Mouse (Mus musculus): ENCODE measurements around the gene Mthfsl. TPM values are rescaled to one million over a fixed set of nuclear protein-coding genes. Genes with fewer than 3 reads are reported as not detected.
"Not testable (repeated sequence)": the region's sequence is repeated elsewhere in the genome, so short reads cannot be mapped to it uniquely, and the experiment has no call there.

Gene Mthfsl
- 21.6 and 51.3 TPM in 2 replicates for total RNA-seq (2017)

- peak; percentile 54 to 56; a peak in 3 of 4 replicates for ATAC-seq (replicated peaks in 1 of 2; ENCODE audit: insufficient read depth in 1 of 2, low FRiP score in 2 of 2, low TSS enrichment in 1 of 2, low read depth in 1 of 2, poor library complexity in 2 of 2, severe bottlenecking in 2 of 2)
These were observed at the start of gene Mthfsl for GRCm38 (mm10) chr9:88719989-88720537. Mthfsl (minus strand) TSS chr9:88720296.

- not testable (repeated sequence) for ATAC-seq (replicated peaks in 1 of 2; ENCODE audit: insufficient read depth in 1 of 2, low FRiP score in 2 of 2, low TSS enrichment in 1 of 2, low read depth in 1 of 2, poor library complexity in 2 of 2, severe bottlenecking in 2 of 2)
These were observed 49.4 kb upstream of the Mthfsl start for GRCm38 (mm10) chr9:88769470-88769869.

GRCm38 (mm10) chr9:88746687-88747086, 26.6 kb upstream of the Mthfsl start:
- peak; percentile 85 to 87; a peak in 3 of 4 replicates for ATAC-seq (replicated peaks in 1 of 2; ENCODE audit: insufficient read depth in 1 of 2, low FRiP score in 2 of 2, low TSS enrichment in 1 of 2, low read depth in 1 of 2, poor library complexity in 2 of 2, severe bottlenecking in 2 of 2)

- ATAC-seq (replicated peaks in 1 of 2; ENCODE audit: insufficient read depth in 1 of 2, low FRiP score in 2 of 2, low TSS enrichment in 1 of 2, low read depth in 1 of 2, poor library complexity in 2 of 2, severe bottlenecking in 2 of 2), result not testable (repeated sequence)
These were observed 25.9 kb upstream of the Mthfsl start for GRCm38 (mm10) chr9:88746046-88746445.

DNA sequence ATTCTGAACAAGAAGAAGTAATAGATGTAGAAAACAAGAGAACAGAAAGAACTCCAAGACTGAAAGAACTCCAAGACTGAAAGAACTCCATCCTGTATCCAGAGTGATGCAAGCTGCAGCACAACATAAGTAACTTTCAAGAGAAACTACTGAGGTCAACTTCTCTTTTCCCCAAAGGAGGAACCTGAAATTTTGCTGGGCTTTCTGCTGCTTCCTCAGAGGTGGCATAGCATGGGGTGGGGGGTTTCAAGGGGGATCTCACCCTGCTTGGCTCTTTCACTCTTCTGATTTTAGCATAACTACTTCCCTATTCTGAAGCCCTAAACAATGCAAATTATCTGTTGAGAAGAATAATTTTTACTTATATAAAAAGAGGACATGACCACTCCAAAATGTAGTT, 15.2 kb upstream of the Mthfsl start:
- ATAC-seq (replicated peaks in 1 of 2; ENCODE audit: insufficient read depth in 1 of 2, low FRiP score in 2 of 2, low TSS enrichment in 1 of 2, low read depth in 1 of 2, poor library complexity in 2 of 2, severe bottlenecking in 2 of 2), result peak; percentile 74 to 79

DNA sequence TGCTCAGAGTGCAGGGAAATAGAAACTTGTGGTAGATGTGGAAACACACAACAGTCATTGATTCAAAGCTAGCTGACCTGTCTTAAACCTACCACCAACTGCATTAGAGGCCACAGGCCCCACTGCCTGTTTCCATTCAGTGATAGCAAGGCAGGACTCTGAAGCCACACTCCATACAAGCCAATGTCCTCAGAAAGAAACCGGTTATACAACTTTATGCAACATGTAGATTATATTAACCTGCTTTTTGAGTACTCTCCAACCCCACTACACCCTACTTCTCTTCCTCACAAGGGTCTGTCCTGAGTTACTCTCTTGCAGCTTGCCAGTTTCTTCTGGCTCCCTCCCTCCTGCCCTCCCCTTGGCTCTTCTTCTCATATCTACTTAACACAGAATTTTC, 13.1 kb upstream of the Mthfsl start:
- ATAC-seq (replicated peaks in 1 of 2; ENCODE audit: insufficient read depth in 1 of 2, low FRiP score in 2 of 2, low TSS enrichment in 1 of 2, low read depth in 1 of 2, poor library complexity in 2 of 2, severe bottlenecking in 2 of 2), result not testable (repeated sequence)

DNA sequence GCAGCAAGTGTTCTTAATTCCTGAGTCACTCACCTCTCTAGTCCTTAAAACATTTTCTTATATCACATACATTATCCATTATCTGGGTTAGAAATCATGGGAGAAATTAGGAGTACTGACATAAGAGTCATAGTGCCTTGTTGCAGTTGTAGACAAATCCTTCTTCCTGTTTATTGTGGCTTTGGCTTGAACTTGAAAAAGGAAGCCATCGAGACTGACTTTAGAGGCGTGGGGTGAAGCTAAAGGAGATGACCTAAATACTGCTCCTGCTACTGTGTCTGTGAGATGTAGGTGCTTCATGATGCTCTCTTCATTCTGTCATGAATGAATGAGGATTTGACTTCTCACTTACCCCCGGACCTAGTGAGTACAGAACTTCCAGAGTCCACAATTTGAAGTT, 12.2 kb upstream of the Mthfsl start:
- peak; percentile 17 to 59; a peak in 2 of 4 replicates for ATAC-seq (replicated peaks in 1 of 2; ENCODE audit: insufficient read depth in 1 of 2, low FRiP score in 2 of 2, low TSS enrichment in 1 of 2, low read depth in 1 of 2, poor library complexity in 2 of 2, severe bottlenecking in 2 of 2)

DNA sequence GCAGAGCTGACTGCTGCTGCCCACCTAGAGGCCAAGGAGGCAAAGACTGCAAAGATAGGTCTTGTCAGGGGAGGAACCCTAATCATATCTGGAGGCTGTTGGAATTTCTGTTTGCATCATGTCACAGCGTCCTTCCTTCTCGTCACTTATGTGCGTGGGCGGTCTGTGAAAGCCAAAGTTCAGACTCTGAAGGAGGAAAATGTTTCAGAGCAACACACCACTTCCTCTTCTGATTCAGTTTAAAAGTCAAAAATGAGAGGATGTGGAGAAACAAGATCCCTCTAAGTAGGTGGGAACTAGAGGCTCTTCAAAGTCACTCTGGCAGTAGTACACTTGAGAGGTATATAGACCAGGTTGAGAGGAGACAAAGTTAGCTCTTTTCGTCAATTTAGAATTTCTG, 11.6 kb upstream of the Mthfsl start, which contains the start of gene Bcl2a1d:
Bcl2a1d (minus strand) TSS at position 187 of the 400 bp plus-strand sequence.
- peak; percentile 69 to 79 for ATAC-seq (replicated peaks in 1 of 2; ENCODE audit: insufficient read depth in 1 of 2, low FRiP score in 2 of 2, low TSS enrichment in 1 of 2, low read depth in 1 of 2, poor library complexity in 2 of 2, severe bottlenecking in 2 of 2)

DNA sequence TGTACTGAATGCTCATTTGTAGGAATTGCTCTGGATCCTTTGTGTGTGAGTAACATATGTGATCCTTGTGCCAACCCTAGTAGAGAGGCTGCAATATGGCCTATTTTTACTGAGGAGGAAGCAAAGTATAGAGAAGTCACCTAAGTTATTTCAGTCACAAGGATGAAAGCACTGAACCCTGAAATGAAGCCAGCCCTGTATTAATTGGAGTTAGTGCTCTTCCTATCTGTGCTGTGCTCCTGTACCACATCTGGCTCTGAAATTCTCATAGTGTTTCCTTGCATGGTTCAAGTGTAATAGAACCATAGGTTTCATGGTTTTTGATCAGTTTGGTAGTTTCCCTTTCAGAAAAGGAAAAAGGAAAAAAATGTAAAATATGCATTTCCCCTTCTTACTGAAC, 8.2 kb upstream of the Mthfsl start:
- not testable (repeated sequence) for ATAC-seq (replicated peaks in 1 of 2; ENCODE audit: insufficient read depth in 1 of 2, low FRiP score in 2 of 2, low TSS enrichment in 1 of 2, low read depth in 1 of 2, poor library complexity in 2 of 2, severe bottlenecking in 2 of 2)

DNA sequence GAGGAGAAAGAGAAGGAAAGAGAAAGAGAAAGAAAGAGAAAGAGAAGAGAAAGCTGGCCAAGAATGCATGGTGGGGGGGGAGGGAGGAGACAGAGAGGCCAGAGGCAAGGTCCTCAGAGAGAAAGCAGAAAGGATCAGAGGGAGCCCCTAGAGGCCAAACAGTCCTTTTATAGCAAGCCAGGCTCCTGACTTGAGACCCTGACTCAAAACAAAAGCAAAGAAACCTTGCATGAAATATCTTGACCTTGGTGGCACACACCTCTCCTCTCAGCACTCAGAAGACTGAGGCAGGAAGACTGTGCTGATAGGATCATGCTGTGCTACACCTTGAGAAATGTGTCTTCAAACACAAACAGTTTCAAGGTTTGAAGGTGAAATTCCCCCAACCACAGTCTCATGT, 1.5 kb upstream of the Mthfsl start:
- not testable (repeated sequence) for ATAC-seq (replicated peaks in 1 of 2; ENCODE audit: insufficient read depth in 1 of 2, low FRiP score in 2 of 2, low TSS enrichment in 1 of 2, low read depth in 1 of 2, poor library complexity in 2 of 2, severe bottlenecking in 2 of 2)

DNA sequence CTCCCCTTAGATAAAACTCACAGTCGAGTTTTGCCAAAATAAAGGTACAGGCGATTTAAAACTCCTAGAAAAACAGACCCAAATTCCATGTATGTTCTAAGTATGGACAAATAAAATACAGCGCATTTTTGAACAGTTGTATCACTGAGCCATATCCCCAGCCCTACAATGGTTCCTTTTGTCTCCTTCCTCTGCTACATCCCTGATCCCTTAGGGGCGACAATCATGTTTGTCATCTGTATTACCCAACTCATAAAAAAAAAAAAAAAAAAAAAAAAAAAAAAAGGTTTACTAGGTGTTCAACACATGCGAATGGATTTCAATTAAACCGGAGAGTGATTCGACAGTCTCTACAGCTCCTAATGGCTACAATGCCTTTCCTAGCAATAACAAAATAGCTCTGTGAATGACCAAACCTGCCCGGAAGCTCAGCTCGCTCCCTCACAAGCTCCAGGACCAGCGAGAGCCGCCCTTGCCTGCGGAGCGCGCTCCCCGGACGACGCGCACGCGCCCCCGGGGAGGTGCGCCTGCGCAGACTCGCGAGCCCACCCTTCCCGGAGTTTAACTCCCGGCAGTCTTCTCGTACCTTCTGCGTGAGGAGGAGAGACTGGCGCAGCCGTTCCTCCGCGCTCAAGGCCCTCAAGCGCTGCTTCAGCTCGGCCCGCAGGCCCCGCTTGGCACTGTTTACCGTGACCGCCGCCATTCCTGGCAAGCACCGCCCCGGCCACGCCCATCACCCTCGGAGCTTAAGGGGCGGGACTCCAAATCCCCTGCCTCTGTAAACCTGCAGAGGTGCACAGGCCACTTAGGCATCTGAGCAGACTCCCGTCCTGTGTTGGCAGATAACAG, 799 bp downstream of the Mthfsl start:
- ATAC-seq (replicated peaks in 1 of 2; ENCODE audit: insufficient read depth in 1 of 2, low FRiP score in 2 of 2, low TSS enrichment in 1 of 2, low read depth in 1 of 2, poor library complexity in 2 of 2, severe bottlenecking in 2 of 2), result peak; percentile 92 to 94

DNA sequence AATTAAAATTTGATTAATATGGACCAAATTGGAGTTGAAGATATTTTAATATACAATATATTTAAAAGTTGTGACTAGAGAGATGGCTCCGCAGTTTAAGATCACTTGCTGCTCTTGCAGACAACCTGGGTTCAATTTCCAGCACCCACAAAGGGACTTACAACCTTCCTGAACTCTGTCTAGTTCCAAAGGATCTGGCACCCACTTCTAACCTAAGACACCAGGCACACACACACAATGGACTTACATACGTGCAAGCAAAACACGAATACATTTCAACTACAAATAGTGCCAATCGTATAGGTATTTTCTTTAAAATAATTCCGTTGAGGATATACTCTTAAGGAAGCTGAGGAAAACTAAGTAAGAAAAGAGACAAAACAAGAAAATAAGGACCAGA, 1.5 kb downstream of the Mthfsl start:
- not testable (repeated sequence) for ATAC-seq (replicated peaks in 1 of 2; ENCODE audit: insufficient read depth in 1 of 2, low FRiP score in 2 of 2, low TSS enrichment in 1 of 2, low read depth in 1 of 2, poor library complexity in 2 of 2, severe bottlenecking in 2 of 2)

DNA sequence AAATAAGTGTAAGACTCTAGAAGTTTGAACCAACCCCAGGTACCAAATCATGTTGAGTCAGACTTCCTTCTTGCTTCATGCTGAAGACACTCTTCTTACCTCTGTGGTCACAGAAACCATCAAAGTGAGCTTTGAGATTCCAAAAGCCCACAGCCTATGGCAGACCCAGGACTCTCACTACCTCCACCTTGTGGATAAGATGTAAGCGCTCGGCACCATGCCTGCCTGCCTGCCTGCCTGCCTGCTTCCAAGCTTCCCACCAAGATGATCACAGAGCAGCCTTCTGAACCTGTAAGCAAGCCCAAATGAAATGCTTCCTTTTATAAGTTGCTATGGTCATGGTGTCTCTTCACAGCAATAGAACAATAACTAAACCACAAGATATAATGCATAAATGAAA, 2.0 kb downstream of the Mthfsl start:
- peak; percentile 54 to 59 for ATAC-seq (replicated peaks in 1 of 2; ENCODE audit: insufficient read depth in 1 of 2, low FRiP score in 2 of 2, low TSS enrichment in 1 of 2, low read depth in 1 of 2, poor library complexity in 2 of 2, severe bottlenecking in 2 of 2)

- not testable (repeated sequence) for ATAC-seq (replicated peaks in 1 of 2; ENCODE audit: insufficient read depth in 1 of 2, low FRiP score in 2 of 2, low TSS enrichment in 1 of 2, low read depth in 1 of 2, poor library complexity in 2 of 2, severe bottlenecking in 2 of 2)
These were observed 5.6 kb downstream of the Mthfsl start for GRCm38 (mm10) chr9:88714515-88714914.

GRCm38 (mm10) chr9:88712164-88712749, 7.8 kb downstream of the Mthfsl start:
- not testable (repeated sequence) for ATAC-seq (replicated peaks in 1 of 2; ENCODE audit: insufficient read depth in 1 of 2, low FRiP score in 2 of 2, low TSS enrichment in 1 of 2, low read depth in 1 of 2, poor library complexity in 2 of 2, severe bottlenecking in 2 of 2)

GRCm38 (mm10) chr9:88710910-88711438, 9.1 kb downstream of the Mthfsl start:
- ATAC-seq (replicated peaks in 1 of 2; ENCODE audit: insufficient read depth in 1 of 2, low FRiP score in 2 of 2, low TSS enrichment in 1 of 2, low read depth in 1 of 2, poor library complexity in 2 of 2, severe bottlenecking in 2 of 2), result not testable (repeated sequence)

DNA sequence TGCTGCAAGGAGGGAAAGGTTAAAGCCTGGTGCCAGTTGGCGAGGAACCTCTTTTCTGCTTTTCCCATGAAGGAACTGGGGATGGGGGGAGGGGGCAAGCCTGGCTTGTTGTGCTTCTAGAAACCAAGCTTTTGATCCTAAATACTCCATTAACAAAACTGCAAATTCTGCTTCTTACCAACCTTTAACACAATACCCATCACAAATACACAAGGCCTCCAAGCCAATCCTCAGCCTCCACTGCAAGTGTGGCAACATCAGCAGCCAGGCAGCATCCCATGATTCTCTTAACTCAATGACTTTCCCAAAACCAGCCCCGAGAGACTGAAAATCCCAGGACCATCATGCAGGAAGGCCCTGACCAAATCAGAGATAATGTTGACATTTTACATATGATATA, 9.7 kb downstream of the Mthfsl start:
- not testable (repeated sequence) for ATAC-seq (replicated peaks in 1 of 2; ENCODE audit: insufficient read depth in 1 of 2, low FRiP score in 2 of 2, low TSS enrichment in 1 of 2, low read depth in 1 of 2, poor library complexity in 2 of 2, severe bottlenecking in 2 of 2)

- ATAC-seq (replicated peaks in 1 of 2; ENCODE audit: insufficient read depth in 1 of 2, low FRiP score in 2 of 2, low TSS enrichment in 1 of 2, low read depth in 1 of 2, poor library complexity in 2 of 2, severe bottlenecking in 2 of 2), result peak; percentile 72 to 79
These were observed 10.3 kb downstream of the Mthfsl start for GRCm38 (mm10) chr9:88709794-88710193.

Measured in hematopoietic stem cell, adult 5-6 weeks (primary cell).